Mouse (Mus musculus) spleen, adult 2 months (tissue): ENCODE results near the gene F11.

Source experiments
- CTCF ChIP-seq: fragments of 200-500 bp; IDR thresholded peaks from 2 replicates; pipeline ENCODE4 v1.5.1; 2011; ENCODE audit warnings: mild to moderate bottlenecking, inconsistent platforms; ENCODE audit not compliant: insufficient read depth, insufficient read length, insufficient replicate concordance; ENCODE audit errors: extremely low read depth
- POLR2A ChIP-seq: fragments of 200-500 bp; IDR thresholded peaks from 2 replicates; pipeline ENCODE4 v1.6.1; 2011; ENCODE audit warnings: low read depth, low read length, inconsistent platforms

DNA sequence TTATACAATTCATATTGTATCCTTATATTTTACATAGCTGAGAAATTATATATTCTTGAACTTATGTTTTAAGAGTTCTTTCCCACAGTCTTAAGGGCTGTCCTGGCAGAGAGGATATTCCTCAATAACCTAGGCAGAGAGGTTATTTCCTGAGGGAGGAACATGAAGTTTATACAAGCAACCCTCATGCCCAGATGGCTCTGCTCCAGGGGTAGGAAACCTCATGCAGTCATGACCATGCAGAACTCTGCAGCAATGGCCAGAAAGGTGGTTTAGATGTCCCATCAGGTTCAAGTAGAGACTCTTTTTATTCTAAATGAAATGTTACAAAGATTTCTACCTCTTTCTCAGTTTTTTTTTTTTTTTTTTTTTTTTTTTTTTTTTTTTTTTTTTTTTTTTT lies 7.2 kb upstream of the F11 start:
- TF ChIP-seq POLR2A (no peak), CTCF (no peak)
